Mouse (Mus musculus) heart, embryonic 11.5 days (tissue): ENCODE data around the gene Dera. TPM values are rescaled to one million over a fixed set of nuclear protein-coding genes. Genes with fewer than 3 reads are reported as not detected.

Source experiments
- ATAC-seq: fragments of 200-750 bp; cut with Nextera tagmentation; replicated peaks from 2 replicates; pipeline ENCODE4 v1.8.0; 2017; ENCODE audit warnings: moderate library complexity; ENCODE audit not compliant: insufficient number of reproducible peaks, low FRiP score, low TSS enrichment
- H3K27ac ChIP-seq: fragments of 300-500 bp; sonication (generic); 2 replicates; pipeline ENCODE4 v1.5.1; 2014; ENCODE audit warnings: mild to moderate bottlenecking, low read depth, low read length
- H3K27me3 ChIP-seq: fragments of 300-500 bp; sonication (generic); 2 replicates; pipeline ENCODE4 v1.6.1; 2014; ENCODE audit warnings: mild to moderate bottlenecking, low read length, mixed read lengths; ENCODE audit not compliant: control insufficient read depth, insufficient read depth
- H3K36me3 ChIP-seq: fragments of 300-500 bp; sonication (generic); 2 replicates; pipeline ENCODE4 v1.6.1; 2014; ENCODE audit warnings: mild to moderate bottlenecking, low read length, moderate library complexity, mixed read lengths; ENCODE audit not compliant: control insufficient read depth, insufficient read depth
- H3K4me1 ChIP-seq: fragments of 300-500 bp; sonication (generic); 2 replicates; pipeline ENCODE4 v1.6.1; 2014; ENCODE audit warnings: low read length; ENCODE audit not compliant: control insufficient read depth, insufficient read depth
- H3K4me2 ChIP-seq: fragments of 300-500 bp; sonication (generic); 2 replicates; pipeline ENCODE4 v1.6.1; 2014; ENCODE audit warnings: mild to moderate bottlenecking, moderate library complexity
- H3K4me3 ChIP-seq: fragments of 300-500 bp; sonication (generic); 2 replicates; pipeline ENCODE4 v1.5.1; 2014; ENCODE audit warnings: low read depth, low read length
- H3K9ac ChIP-seq: fragments of 300-500 bp; sonication (generic); 2 replicates; pipeline ENCODE4 v1.6.1; 2014; ENCODE audit warnings: mild to moderate bottlenecking, low read depth, low read length, moderate library complexity
- H3K9me3 ChIP-seq: fragments of 300-500 bp; sonication (generic); replicated peaks from 2 replicates; pipeline ENCODE4 v1.6.1; 2016; ENCODE audit warnings: low read length; ENCODE audit not compliant: control insufficient read depth
- WGBS: fragments of 180-500 bp; shearing (Covaris S2); extraction: QIAGEN DNeasy Blood & Tissue Kit; methylation state at CpG from one replicate; pipeline ENCODE4 v1.1.7; 2014; ENCODE audit not compliant: insufficient replicate concordance; 5-methylcytosine and 5-hydroxymethylcytosine counted together
- polyA plus RNA-seq: library from polyadenylated mRNA; unstranded; fragments of >200 nt; fragmentation: Nextera tagmentation; extraction: Ambion mirVana; gene quantifications from 2 replicates; pipeline ENCODE4 v1.2.1, GENCODE M21; 2014

Dera gene
- polyA plus RNA-seq, 1 experiment from 2014 or later: 62.5 TPM

DNA sequence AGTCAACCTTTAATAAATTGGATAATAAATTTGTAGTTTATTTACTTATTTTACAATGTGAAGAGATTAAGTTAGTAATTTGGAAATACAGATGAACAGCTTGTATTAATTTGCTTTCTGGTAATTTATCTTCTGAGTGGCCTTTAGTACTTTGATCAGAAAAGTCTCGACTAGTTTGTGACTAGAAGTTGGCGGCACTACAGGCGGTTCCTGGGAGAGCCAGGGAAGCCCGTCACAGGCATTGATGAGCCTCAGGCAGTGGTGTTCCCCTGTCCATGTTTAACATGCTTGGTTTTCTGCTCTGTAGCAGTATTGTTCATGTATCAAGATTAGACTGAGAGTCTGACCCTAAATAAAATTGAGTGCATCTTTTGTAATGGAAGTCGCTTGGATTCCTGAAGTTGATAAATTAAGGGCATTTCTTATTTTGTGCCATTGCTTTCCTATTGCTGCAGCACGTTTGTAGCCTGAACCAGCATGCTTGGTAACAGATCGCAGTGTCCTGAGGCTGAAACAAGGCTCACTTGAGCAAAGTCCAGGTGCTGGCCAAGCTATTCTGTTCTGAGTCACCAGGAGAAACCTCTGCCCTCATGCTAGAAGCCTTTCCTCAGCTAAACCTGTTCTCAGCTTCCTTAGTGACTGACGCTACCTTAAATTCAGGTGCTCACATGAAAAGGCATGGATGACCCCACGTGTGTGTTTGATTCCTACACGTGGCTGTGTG is 2.6 kb upstream of the Dera start:
- no peak for ATAC-seq
- Histone ChIP-seq H3K9ac (no peak overlapping the region), H3K9me3 (no peaks in the 10 kb centered on the region), H3K4me2 (no peak overlapping the region), H3K4me3 (no peak overlapping the region), H3K4me1 (no peaks in the 10 kb centered on the region; the same call in 1 of the 2 replicates), H3K27me3 (no peaks in the 10 kb centered on the region), H3K27ac (no peak overlapping the region), H3K36me3 (peaks cover 19% of the 10 kb centered on the region)
- 89% methylated on average over 10 of the region's 10 CpGs for WGBS

DNA sequence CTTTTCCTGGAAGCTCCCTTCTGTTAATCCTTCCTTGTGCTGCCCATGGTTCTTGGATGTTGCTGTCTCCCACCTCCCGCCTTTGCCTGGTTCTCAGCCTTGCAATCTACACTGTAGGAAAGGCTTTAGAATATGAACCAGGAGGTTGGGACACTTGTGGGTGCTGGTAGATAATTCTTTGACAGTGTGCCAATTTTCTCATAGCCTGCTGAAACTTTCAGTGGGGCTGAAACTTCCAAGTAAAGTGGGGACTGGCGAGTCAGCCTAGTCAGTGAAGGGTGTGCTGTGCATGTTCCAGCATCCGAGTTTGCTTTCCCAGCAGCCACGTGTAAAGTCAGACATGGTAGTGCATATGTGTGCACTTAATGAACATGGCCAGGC is 2.1 kb upstream of the Dera start:
- no peak overlapping the region for H3K4me3 ChIP-seq
- no peak overlapping the region for H3K9ac ChIP-seq
- ATAC-seq: no peak
- WGBS: 84% methylated on average over 4 of the region's 4 CpGs
- no peaks in the 10 kb centered on the region; the same call in 1 of the 2 replicates for H3K4me1 ChIP-seq
- H3K36me3 ChIP-seq: peaks cover 19% of the 10 kb centered on the region
- no peak overlapping the region for H3K27ac ChIP-seq
- H3K4me2 ChIP-seq: no peak overlapping the region
- no peaks in the 10 kb centered on the region for H3K27me3 ChIP-seq
- H3K9me3 ChIP-seq: no peaks in the 10 kb centered on the region

DNA sequence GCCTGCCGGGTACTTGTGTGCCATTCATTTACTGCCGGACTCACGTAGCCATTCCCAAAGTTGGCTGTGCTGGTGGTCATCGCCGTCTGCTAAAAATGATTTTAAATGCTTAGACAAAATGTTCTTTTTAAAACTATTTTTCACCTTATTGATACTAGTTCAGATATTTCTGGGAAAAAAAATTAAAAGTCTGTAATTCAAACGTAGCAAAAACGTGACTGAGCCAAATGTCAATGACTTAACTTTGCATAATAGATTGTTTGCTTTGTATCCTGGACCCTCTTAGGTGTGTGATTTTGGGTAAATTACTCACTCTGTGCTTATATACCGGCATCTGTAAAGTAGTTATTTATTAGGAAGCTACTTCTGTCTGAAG is 499 bp downstream of the Dera start:
- Histone ChIP-seq H3K4me3 (peak overlapping the region; percentile 82), H3K27ac (no peak overlapping the region), H3K9me3 (no peaks in the 10 kb centered on the region), H3K4me1 (peaks cover 10% of the 10 kb centered on the region), H3K9ac (peak overlapping the region; percentile 85), H3K4me2 (peak overlapping the region; percentile 67), H3K36me3 (peaks cover 5% of the 10 kb centered on the region), H3K27me3 (no peaks in the 10 kb centered on the region)
- no peak for ATAC-seq
- 5% methylated on average over 8 of the region's 8 CpGs for WGBS

DNA sequence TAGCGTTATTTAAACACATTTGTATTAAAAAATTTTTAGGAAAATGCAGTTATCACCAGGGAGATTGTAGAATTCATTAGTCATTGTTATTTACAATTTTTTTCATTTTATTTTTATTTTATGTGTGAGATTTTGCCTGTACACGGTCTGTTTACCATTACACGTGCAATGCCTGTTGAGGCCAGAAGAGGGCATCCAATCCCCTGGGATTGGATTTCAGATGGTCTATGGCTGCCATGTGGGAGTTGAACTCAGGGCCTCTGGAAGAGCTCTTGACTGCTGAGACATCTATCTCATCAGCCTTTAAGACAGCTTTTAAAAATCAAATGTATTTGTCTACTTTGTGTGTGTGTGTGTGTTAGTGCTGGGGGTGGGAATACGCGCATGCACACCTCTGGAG is 2.0 kb downstream of the Dera start:
- Histone ChIP-seq H3K4me1 (peaks cover 12% of the 10 kb centered on the region), H3K4me2 (no peak overlapping the region), H3K9me3 (no peaks in the 10 kb centered on the region), H3K27me3 (no peaks in the 10 kb centered on the region), H3K9ac (no peak overlapping the region), H3K36me3 (no peaks in the 10 kb centered on the region), H3K4me3 (no peak overlapping the region), H3K27ac (no peak overlapping the region)
- no peak for ATAC-seq
- WGBS: 68% methylated on average over 5 of the region's 5 CpGs

DNA sequence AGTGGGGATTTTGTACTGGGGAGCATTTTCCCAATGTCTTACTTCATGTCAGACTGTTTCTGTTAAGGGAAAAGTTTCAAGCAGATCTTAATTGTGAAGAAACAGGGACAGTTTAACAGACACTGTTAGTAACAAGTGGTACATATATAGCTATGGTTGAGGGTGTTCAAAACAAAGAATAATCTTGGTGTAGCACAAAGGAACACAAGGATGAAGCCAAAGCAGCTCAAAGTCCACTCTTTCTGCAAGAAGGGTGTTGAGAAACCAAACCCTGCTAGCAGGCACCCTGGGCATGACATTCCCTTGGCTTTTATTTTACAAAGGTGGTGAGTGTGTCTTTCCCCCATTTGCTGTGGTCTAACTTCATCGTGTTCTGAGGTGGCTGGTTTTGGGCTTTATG is 3.5 kb downstream of the Dera start:
- ATAC-seq: no peak
- H3K4me1 ChIP-seq: peaks cover 12% of the 10 kb centered on the region
- no peak overlapping the region for H3K27ac ChIP-seq
- H3K36me3 ChIP-seq: no peaks in the 10 kb centered on the region
- H3K4me2 ChIP-seq: no peak overlapping the region
- no peak overlapping the region for H3K9ac ChIP-seq
- no peak overlapping the region for H3K4me3 ChIP-seq
- no peaks in the 10 kb centered on the region for H3K27me3 ChIP-seq
- no peaks in the 10 kb centered on the region for H3K9me3 ChIP-seq
- 84% methylated on average over 1 of the region's 1 CpGs for WGBS

DNA sequence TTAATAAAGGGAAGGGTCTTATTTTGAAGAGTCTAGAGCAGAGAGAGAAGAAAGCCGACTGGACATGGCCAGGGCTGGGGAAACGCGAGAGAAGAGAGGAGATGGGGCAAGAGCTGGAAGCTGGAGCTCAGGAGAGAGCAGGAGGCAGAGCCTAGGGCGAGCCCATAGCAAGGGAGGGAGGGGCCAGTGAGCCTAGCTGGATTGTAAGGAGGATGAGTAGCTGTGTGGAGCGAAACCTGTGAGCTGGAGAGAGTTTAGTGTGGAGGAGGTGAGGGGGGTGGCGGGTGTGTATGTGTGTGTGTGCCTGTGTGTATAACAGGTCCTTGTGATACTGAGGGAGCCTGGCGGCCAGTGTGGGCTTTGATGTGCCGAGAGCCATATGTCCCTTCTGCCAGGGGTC is 5.3 kb downstream of the Dera start:
- ATAC-seq: peak; percentile 24; the same call in 1 of the 2 replicates
- H3K4me2 ChIP-seq: no peak overlapping the region
- H3K4me3 ChIP-seq: no peak overlapping the region
- WGBS: 39% methylated on average over 8 of the region's 8 CpGs
- H3K27me3 ChIP-seq: no peaks in the 10 kb centered on the region
- 0 out of 2 replicates have a peak overlapping the region, but pooled peaks have one; percentile 35 for H3K27ac ChIP-seq
- H3K9me3 ChIP-seq: no peaks in the 10 kb centered on the region
- H3K36me3 ChIP-seq: no peaks in the 10 kb centered on the region
- H3K4me1 ChIP-seq: peaks cover 15% of the 10 kb centered on the region
- H3K9ac ChIP-seq: no peak overlapping the region

DNA sequence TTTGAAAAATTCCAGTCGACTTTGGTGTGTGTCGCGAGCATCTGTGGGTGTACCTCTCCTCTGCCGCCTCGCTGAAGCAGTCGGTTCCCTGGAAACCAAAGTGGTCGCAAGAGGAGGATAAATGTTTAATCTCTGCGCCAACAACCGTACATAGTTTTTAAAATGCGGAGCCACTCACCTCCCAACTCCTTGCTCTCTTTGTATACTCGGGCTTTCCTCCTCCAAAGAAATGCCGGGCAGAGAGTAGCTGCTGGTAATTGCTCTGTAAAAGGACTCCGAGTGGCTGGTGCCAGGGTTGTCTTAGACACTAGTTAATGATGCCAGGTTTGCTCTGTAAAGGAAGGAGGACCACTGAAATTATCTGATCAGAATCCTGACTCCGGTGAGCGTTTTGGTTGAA is 6.6 kb downstream of the Dera start:
- no peak overlapping the region for H3K9ac ChIP-seq
- H3K27ac ChIP-seq: no peak overlapping the region
- H3K4me2 ChIP-seq: no peak overlapping the region
- H3K27me3 ChIP-seq: no peaks in the 10 kb centered on the region
- H3K4me1 ChIP-seq: peaks cover 18% of the 10 kb centered on the region; the same call in 1 of the 2 replicates
- H3K4me3 ChIP-seq: no peak overlapping the region
- WGBS: 85% methylated on average over 15 of the region's 15 CpGs
- H3K9me3 ChIP-seq: no peaks in the 10 kb centered on the region
- no peak for ATAC-seq
- no peaks in the 10 kb centered on the region for H3K36me3 ChIP-seq

DNA sequence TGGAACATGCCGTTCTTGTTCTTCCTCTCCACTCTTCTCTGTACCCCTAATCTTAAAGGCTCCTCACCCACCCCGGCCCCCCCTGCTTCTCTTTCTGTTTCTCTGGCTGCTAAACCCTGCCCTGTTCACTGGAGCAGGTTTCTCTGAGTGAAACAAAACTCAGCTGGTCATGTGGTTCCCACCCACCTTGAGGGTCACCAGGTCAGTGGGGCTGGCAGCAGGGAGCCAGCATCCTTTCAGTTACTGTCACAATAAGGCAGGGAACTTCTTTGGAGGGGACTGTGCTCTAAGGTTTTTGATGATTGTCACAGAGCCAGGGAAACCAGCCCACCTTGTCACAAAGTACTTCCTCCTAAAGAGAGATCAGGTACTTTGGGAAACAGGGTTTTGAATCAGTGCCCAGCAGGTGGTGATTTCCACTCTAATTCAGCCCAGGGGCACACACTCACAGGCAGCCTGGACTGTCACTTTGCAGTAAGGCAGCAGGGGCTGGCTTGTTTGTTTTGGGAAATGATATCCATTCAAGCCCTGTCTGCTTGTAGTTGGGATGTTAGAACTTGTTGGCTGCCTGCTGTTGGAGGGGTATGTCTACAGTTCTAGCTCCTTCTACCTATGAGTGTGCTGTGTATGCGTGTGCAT is 10.3 kb downstream of the Dera start:
- H3K9ac ChIP-seq: no peak overlapping the region
- H3K4me3 ChIP-seq: no peak overlapping the region
- H3K27ac ChIP-seq: no peak overlapping the region
- H3K9me3 ChIP-seq: no peaks in the 10 kb centered on the region
- WGBS: 65% methylated on average over 3 of the region's 3 CpGs
- H3K4me2 ChIP-seq: no peak overlapping the region
- no peaks in the 10 kb centered on the region for H3K27me3 ChIP-seq
- no peaks in the 10 kb centered on the region for H3K36me3 ChIP-seq
- H3K4me1 ChIP-seq: peaks cover 9% of the 10 kb centered on the region; the same call in 1 of the 2 replicates
- no peak for ATAC-seq

DNA sequence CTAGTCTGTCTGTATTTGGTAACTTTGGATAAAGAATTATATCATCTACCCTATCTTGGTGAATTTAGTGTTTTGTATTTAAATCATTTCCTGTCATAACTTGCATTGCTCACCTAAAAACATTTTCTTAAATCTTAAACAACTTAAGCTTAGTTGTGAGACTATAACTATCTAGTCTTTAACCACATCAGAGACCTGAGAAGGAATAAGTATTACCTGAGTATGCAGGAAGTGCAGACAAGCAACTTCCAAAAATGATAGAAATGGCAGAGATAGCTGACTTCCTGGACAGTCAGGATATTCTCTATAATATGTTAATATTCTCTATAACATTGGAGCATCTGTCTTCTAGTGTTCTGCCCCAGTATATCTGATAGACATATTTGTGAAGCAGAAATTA is 11.8 kb downstream of the Dera start:
- no peak overlapping the region for H3K4me3 ChIP-seq
- H3K27ac ChIP-seq: no peak overlapping the region
- 0 out of 2 replicates have a peak, but pooled peaks cover 6% of the 10 kb centered on the region for H3K4me1 ChIP-seq
- no peak overlapping the region for H3K9ac ChIP-seq
- no peaks in the 10 kb centered on the region for H3K27me3 ChIP-seq
- H3K4me2 ChIP-seq: no peak overlapping the region
- no peaks in the 10 kb centered on the region for H3K9me3 ChIP-seq
- H3K36me3 ChIP-seq: no peaks in the 10 kb centered on the region
- no peak for ATAC-seq
